Mouse (Mus musculus): ENCODE results near the gene Wbp11. TPM values are rescaled to one million over a fixed set of nuclear protein-coding genes. Genes with fewer than 3 reads are reported as not detected.

Wbp11 gene
- polyA plus RNA-seq, 1 experiment, result 28.3 TPM

GRCm38 (mm10) chr6:136844903-136845302 is 16.9 kb upstream of the Wbp11 start:
- DNase-seq, result no peak
- no peaks in the 10 kb centered on the region for H3K4me1 ChIP-seq (ENCODE audit: control insufficient read depth, insufficient read depth, low read length)
- no peaks in the 10 kb centered on the region for H3K36me3 ChIP-seq (ENCODE audit: control insufficient read depth, insufficient read depth, low read length)
- WGBS, result 87% methylated on average over 2 of the region's 2 CpGs
- TF ChIP-seq CTCF (conservative IDR thresholded peaks at IDR 0.05; ENCODE audit: insufficient read depth, insufficient read length, low read depth, low read length) (no peak), POLR2A (IDR thresholded peaks at IDR 0.05; ENCODE audit: low read depth, low read length) (no peak)
- H3K4me3 ChIP-seq (ENCODE audit: insufficient read depth, low read depth, low read length), result no peak overlapping the region
- no peak overlapping the region for H3K27ac ChIP-seq (ENCODE audit: insufficient read depth, low read depth, low read length)
- H3K27me3 ChIP-seq (replicated peaks; ENCODE audit: control insufficient read depth, insufficient read depth, low read length), result no peaks in the 10 kb centered on the region

- Histone ChIP-seq H3K36me3 (ENCODE audit: control insufficient read depth, insufficient read depth, low read length) (no peaks in the 10 kb centered on the region), H3K27me3 (replicated peaks; ENCODE audit: control insufficient read depth, insufficient read depth, low read length) (no peaks in the 10 kb centered on the region), H3K27ac (ENCODE audit: insufficient read depth, low read depth, low read length) (no peak overlapping the region), H3K4me3 (ENCODE audit: insufficient read depth, low read depth, low read length) (no peak overlapping the region), H3K4me1 (ENCODE audit: control insufficient read depth, insufficient read depth, low read length) (no peaks in the 10 kb centered on the region)
- 77% methylated on average over 3 of the region's 3 CpGs for WGBS
- TF ChIP-seq POLR2A (IDR thresholded peaks at IDR 0.05; ENCODE audit: low read depth, low read length), result no peak
- no peak for TF ChIP-seq CTCF (conservative IDR thresholded peaks at IDR 0.05; ENCODE audit: insufficient read depth, insufficient read length, low read depth, low read length)
- no peak for DNase-seq
Measured at GRCm38 (mm10) chr6:136837323-136837722, 9.3 kb upstream of the Wbp11 start.

GRCm38 (mm10) chr6:136835352-136835751 is 7.3 kb upstream of the Wbp11 start, which contains the start of gene Smco3:
TSS of gene Smco3 (minus strand) at chr6:136835452.
- H3K27ac ChIP-seq (ENCODE audit: insufficient read depth, low read depth, low read length), result no peak within 1 kb of the TSS
- no peaks in the 10 kb centered on the region for H3K4me1 ChIP-seq (ENCODE audit: control insufficient read depth, insufficient read depth, low read length)
- peak within 1 kb of the TSS; percentile 35 for H3K4me3 ChIP-seq (ENCODE audit: insufficient read depth, low read depth, low read length)
- H3K36me3 ChIP-seq (ENCODE audit: control insufficient read depth, insufficient read depth, low read length), result no peaks in the 10 kb centered on the region
- WGBS, result 50% methylated on average over 4 of the region's 4 CpGs
- DNase-seq, result no peak
- TF ChIP-seq POLR2A (IDR thresholded peaks at IDR 0.05; ENCODE audit: low read depth, low read length) (no peak), CTCF (conservative IDR thresholded peaks at IDR 0.05; ENCODE audit: insufficient read depth, insufficient read length, low read depth, low read length) (no peak)
- no peaks in the 10 kb centered on the region for H3K27me3 ChIP-seq (replicated peaks; ENCODE audit: control insufficient read depth, insufficient read depth, low read length)

- no peaks in the 10 kb centered on the region for H3K27me3 ChIP-seq (replicated peaks; ENCODE audit: control insufficient read depth, insufficient read depth, low read length)
Measured at GRCm38 (mm10) chr6:136831712-136832111, 3.7 kb upstream of the Wbp11 start.

GRCm38 (mm10) chr6:136828681-136829080 is 648 bp upstream of the Wbp11 start:
- H3K27ac ChIP-seq (ENCODE audit: insufficient read depth, low read depth, low read length), result peak overlapping the region; percentile 75; the same call in 1 of the 2 replicates
- WGBS, result 37% methylated on average over 4 of the region's 4 CpGs

More at GRCm38 (mm10) chr6:136831712-136832111, 3.7 kb upstream of the Wbp11 start:
- Histone ChIP-seq H3K4me3 (ENCODE audit: insufficient read depth, low read depth, low read length) (no peak overlapping the region), H3K36me3 (ENCODE audit: control insufficient read depth, insufficient read depth, low read length) (no peaks in the 10 kb centered on the region), H3K27ac (ENCODE audit: insufficient read depth, low read depth, low read length) (no peak overlapping the region), H3K4me1 (ENCODE audit: control insufficient read depth, insufficient read depth, low read length) (peaks cover 4% of the 10 kb centered on the region)
- no peak for DNase-seq
- 69% methylated on average over 5 of the region's 5 CpGs for WGBS
- TF ChIP-seq CTCF (conservative IDR thresholded peaks at IDR 0.05; ENCODE audit: insufficient read depth, insufficient read length, low read depth, low read length), result no peak
- TF ChIP-seq POLR2A (IDR thresholded peaks at IDR 0.05; ENCODE audit: low read depth, low read length), result no peak

GRCm38 (mm10) chr6:136827516-136827880 is 535 bp downstream of the Wbp11 start, which contains the start of gene BC049715:
TSS of gene BC049715 (plus strand) at chr6:136827626.
- H3K4me1 ChIP-seq (ENCODE audit: control insufficient read depth, insufficient read depth, low read length), result peaks cover 4% of the 10 kb centered on the region
- no peaks in the 10 kb centered on the region for H3K27me3 ChIP-seq (replicated peaks; ENCODE audit: control insufficient read depth, insufficient read depth, low read length)
- WGBS, result under 1% methylated on average over 34 of the region's 34 CpGs
- H3K36me3 ChIP-seq (ENCODE audit: control insufficient read depth, insufficient read depth, low read length), result peaks cover 5% of the 10 kb centered on the region; the same call in 1 of the 2 replicates
- peak within 1 kb of the TSS; percentile 85 for H3K4me3 ChIP-seq (ENCODE audit: insufficient read depth, low read depth, low read length)
- DNase-seq, result peak; percentile 67
- H3K27ac ChIP-seq (ENCODE audit: insufficient read depth, low read depth, low read length), result peak within 1 kb of the TSS; percentile 91
- no peak for TF ChIP-seq POLR2A (IDR thresholded peaks at IDR 0.05; ENCODE audit: low read depth, low read length)
- TF ChIP-seq CTCF (conservative IDR thresholded peaks at IDR 0.05; ENCODE audit: insufficient read depth, insufficient read length, low read depth, low read length), result no peak

More at GRCm38 (mm10) chr6:136828681-136829080, 648 bp upstream of the Wbp11 start:
- Histone ChIP-seq H3K4me3 (ENCODE audit: insufficient read depth, low read depth, low read length) (peak overlapping the region; percentile 44; the same call in 1 of the 2 replicates), H3K4me1 (ENCODE audit: control insufficient read depth, insufficient read depth, low read length) (peaks cover 4% of the 10 kb centered on the region), H3K36me3 (ENCODE audit: control insufficient read depth, insufficient read depth, low read length) (peaks cover 5% of the 10 kb centered on the region; the same call in 1 of the 2 replicates), H3K27me3 (replicated peaks; ENCODE audit: control insufficient read depth, insufficient read depth, low read length) (no peaks in the 10 kb centered on the region)
- TF ChIP-seq CTCF (conservative IDR thresholded peaks at IDR 0.05; ENCODE audit: insufficient read depth, insufficient read length, low read depth, low read length), result no peak
- no peak for TF ChIP-seq POLR2A (IDR thresholded peaks at IDR 0.05; ENCODE audit: low read depth, low read length)
- DNase-seq, result no peak

- H3K4me1 ChIP-seq (ENCODE audit: control insufficient read depth, insufficient read depth, low read length), result peaks cover 4% of the 10 kb centered on the region
- peaks cover 5% of the 10 kb centered on the region; the same call in 1 of the 2 replicates for H3K36me3 ChIP-seq (ENCODE audit: control insufficient read depth, insufficient read depth, low read length)
- H3K27me3 ChIP-seq (replicated peaks; ENCODE audit: control insufficient read depth, insufficient read depth, low read length), result no peaks in the 10 kb centered on the region
- H3K4me3 ChIP-seq (ENCODE audit: insufficient read depth, low read depth, low read length), result peak overlapping the region; percentile 85
- peak overlapping the region; percentile 91 for H3K27ac ChIP-seq (ENCODE audit: insufficient read depth, low read depth, low read length)
- no peak for TF ChIP-seq CTCF (conservative IDR thresholded peaks at IDR 0.05; ENCODE audit: insufficient read depth, insufficient read length, low read depth, low read length)
- TF ChIP-seq POLR2A (IDR thresholded peaks at IDR 0.05; ENCODE audit: low read depth, low read length), result no peak
- DNase-seq, result no peak
- whole genome bisulfite sequencing, result 7% methylated on average over 7 of the region's 7 CpGs
Measured at GRCm38 (mm10) chr6:136827116-136827515, 917 bp downstream of the Wbp11 start.

All from kidney, adult 2 months (tissue).